Mouse (Mus musculus): ENCODE data around the gene Snrnp70. TPM values are rescaled to one million over a fixed set of nuclear protein-coding genes. Genes with fewer than 3 reads are reported as not detected.

The Snrnp70 gene
- polyA plus RNA-seq (2012; rRNA removed) (132 and 203 TPM in 2 replicates), polyA plus RNA-seq (2014; fragmentation: Nextera tagmentation; extraction: Ambion mirVana) (28.0 and 28.8 TPM in 2 replicates)

DNA sequence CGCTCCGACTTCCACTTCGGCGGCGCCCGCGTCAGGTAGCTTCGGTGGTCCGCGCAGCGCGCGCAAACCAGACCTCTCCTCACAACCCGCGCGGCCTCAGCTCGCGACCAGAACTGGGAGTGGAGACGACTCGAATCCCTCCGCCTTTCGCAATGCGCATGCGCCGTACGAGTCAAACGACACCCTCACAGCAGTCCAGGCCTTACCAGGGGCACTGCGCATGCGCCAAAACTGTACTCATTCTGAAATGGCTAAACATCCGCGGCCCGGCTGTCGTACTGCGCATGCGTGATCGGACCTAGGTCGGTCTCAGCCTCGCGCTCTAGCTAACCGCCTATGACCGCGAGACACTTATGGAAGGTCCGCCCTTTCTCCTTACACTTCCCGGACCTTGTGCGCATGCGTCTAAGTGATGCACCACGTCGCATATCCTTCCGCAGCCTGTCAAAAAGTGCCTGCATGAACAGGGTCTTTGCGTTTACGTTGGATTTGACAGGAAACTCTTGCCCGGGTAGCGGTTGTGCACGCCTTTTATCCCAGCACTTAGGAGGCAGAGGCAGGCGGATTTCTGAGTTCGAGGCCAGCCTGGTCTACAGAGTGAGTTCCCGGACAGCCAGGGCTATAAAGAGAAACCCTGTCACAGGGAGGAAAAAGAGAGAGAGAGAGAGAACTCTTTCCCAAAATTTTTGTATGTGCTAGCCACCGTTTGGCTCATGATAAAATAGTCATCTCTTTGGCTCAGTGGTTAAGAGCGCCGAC is at the start of gene Snrnp70:
TSS of gene Snrnp70 (minus strand) at position 165 of the 759 bp plus-strand sequence.
- Histone ChIP-seq H3K27me3 (ENCODE audit: control insufficient read depth, insufficient read depth, low read length) (no peaks in the 10 kb centered on the region), H3K4me3 (ENCODE audit: insufficient read depth in 1 of 2, low read depth in 2 of 2, low read length in 2 of 2) (peak within 1 kb of the TSS; percentile 92 to 96), H3K36me3 (replicated peaks; ENCODE audit: control insufficient read depth, insufficient read depth, low read depth) (peaks cover 35% of the 10 kb centered on the region), H3K4me2 (ENCODE audit: low read depth) (peak within 1 kb of the TSS; percentile 99), H3K9ac (replicated peaks) (peak within 1 kb of the TSS; percentile 97), H3K4me1 (replicated peaks; ENCODE audit: control insufficient read depth in 2 of 2, insufficient read depth in 2 of 2, low read length in 1 of 2) (peaks cover 15 to 17% of the 10 kb centered on the region in 2 experiments), H3K27ac (peak within 1 kb of the TSS; percentile 93), H3K9me3 (ENCODE audit: control insufficient read depth, low read length) (no peaks in the 10 kb centered on the region)
- ATAC-seq (ENCODE audit: insufficient read depth) = peak; percentile 95
- DNase-seq (ENCODE audit: low read depth in 3 of 3, low spot score in 3 of 3) = peak; percentile 100
- TF ChIP-seq EP300 (IDR thresholded peaks at IDR 0.05; ENCODE audit: low read depth) (peak; percentile 28; the same call in 1 of the 2 replicates), CTCF (IDR thresholded peaks at IDR 0.05; ENCODE audit: low read depth) (peak; percentile 0; the same call in 1 of the 2 replicates)
- under 1% methylated on average over 60 of the region's 60 CpGs for WGBS (ENCODE audit: insufficient replicate concordance)

DNA sequence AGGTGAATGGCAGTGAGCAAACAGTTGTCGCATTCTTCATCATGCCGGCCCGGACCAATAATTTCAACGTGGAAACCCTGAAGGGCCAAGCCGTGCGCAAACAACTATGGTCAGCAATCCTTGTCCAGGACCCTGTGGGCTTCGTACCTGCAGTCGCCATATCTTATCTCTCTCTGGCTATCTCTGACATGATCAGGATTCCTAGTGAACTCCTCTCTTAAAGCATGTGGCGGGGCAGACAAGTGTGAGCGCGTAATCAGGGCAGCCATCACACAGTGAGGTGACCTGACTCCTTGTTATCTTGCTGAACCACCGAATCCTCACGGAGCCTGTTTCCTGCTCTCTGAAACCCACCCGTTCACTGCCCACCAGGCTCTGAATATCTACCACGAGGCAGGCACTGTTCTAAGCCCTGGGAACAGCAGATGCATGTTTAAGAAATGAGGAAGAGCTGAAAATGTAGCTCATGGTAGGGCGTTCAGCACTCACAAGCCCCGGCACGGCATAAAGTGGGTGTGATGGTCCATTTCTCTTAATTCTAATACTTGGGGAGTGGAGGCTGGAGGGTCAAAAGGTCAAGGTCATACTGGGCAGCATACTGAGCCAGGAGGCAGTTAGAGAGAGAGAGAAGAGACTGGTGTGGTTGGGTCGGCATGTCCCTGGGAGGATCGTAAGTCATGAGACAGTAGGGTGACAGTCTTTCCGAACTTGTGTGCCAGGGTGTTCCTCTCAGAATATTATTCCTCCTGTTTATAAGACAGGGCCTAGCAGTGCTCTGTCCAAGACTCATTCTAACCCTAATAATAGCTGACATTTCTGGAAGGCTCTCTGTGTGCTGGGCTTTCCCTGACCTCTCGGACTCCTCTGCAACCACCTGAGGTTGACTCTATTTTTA is 48.2 kb upstream of the Snrnp70 start:
- Histone ChIP-seq H3K4me2 (ENCODE audit: low read depth) (no peak overlapping the region), H3K9me3 (ENCODE audit: control insufficient read depth, low read length) (no peaks in the 10 kb centered on the region), H3K27ac (no peak overlapping the region), H3K4me3 (ENCODE audit: insufficient read depth in 1 of 2, low read depth in 2 of 2, low read length in 2 of 2) (no peak overlapping the region), H3K4me1 (replicated peaks; ENCODE audit: control insufficient read depth in 2 of 2, insufficient read depth in 2 of 2, low read length in 1 of 2) (peaks cover 0 to 11% of the 10 kb centered on the region in 2 experiments; a peak in 2 of 4 replicates), H3K9ac (replicated peaks) (no peak overlapping the region), H3K36me3 (replicated peaks; ENCODE audit: control insufficient read depth, insufficient read depth, low read depth) (no peaks in the 10 kb centered on the region), H3K27me3 (ENCODE audit: control insufficient read depth, insufficient read depth, low read length) (no peaks in the 10 kb centered on the region)
- 45% methylated on average over 22 of the region's 22 CpGs for WGBS (ENCODE audit: insufficient replicate concordance)
- TF ChIP-seq EP300 (IDR thresholded peaks at IDR 0.05; ENCODE audit: low read depth) (no peak), CTCF (IDR thresholded peaks at IDR 0.05; ENCODE audit: low read depth) (no peak)
- DNase-seq (ENCODE audit: low read depth in 3 of 3, low spot score in 3 of 3) (no peak), ATAC-seq (ENCODE audit: insufficient read depth) (no peak)

DNA sequence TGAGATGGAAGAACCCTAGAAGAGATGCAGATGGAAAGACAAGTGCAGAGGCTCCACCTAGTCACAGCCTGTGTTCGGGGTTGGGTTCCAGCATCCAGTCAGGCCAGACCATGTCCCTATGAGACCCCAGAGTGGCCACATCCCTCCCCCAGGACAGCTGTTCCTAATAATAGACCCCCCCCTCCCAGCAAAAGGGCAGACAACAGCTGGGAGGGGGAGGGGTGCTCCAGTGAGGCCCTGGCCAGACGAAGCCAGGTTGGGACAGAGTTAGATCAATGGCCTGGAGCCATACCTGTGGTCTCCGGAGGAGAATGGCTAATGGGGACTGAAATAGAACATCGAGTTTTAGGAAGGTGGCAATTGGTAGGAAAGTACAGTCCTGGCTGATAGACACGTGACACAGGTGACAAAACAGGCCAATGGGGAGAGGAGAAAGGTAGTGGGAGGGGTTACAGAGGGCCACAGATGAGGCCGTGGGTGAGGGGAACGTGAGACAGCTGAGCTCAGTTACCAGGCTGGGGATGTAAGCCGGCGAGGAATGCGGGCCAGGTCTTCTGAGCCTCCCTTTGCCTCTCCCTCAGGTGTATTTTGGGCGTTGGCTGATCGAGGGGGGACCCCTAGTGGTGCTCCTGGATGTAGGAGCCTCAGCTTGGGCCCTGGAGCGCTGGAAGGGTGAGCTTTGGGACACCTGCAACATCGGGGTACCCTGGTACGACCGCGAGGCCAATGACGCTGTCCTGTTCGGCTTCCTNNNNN is 42.2 kb upstream of the Snrnp70 start, which contains the start of gene Ruvbl2:
TSS of gene Ruvbl2 (minus strand) at position 576 of the 756 bp plus-strand sequence.
- H3K27ac ChIP-seq = no peak within 1 kb of the TSS

DNA sequence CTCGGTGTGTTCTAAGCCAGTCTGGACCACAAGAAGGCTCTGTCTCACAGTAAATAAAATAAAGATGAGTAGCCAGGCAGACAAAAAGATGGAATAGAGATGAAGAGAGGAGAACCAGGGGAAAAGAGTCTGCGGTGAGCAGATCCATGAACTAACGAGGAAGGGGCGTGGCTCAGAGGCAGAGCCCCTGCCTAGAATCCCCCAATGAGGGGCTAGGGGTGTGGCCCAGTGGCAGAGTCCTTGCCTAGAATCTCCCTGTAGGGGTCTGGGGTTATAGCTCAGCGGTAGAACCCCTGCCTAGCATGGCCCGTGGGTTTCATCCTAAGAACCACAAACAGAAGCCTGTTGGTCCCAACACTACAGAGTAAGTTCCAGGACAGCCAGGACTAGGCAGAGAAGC is 41.5 kb upstream of the Snrnp70 start:
- Histone ChIP-seq H3K4me3 (ENCODE audit: insufficient read depth in 1 of 2, low read depth in 2 of 2, low read length in 2 of 2) (no peak overlapping the region), H3K4me2 (ENCODE audit: low read depth) (no peak overlapping the region), H3K36me3 (replicated peaks; ENCODE audit: control insufficient read depth, insufficient read depth, low read depth) (no peaks in the 10 kb centered on the region), H3K9ac (replicated peaks) (no peak overlapping the region), H3K4me1 (replicated peaks; ENCODE audit: control insufficient read depth in 2 of 2, insufficient read depth in 2 of 2, low read length in 1 of 2) (peaks cover 0 to 14% of the 10 kb centered on the region in 2 experiments; a peak in 2 of 4 replicates), H3K27ac (no peak overlapping the region), H3K27me3 (ENCODE audit: control insufficient read depth, insufficient read depth, low read length) (no peaks in the 10 kb centered on the region), H3K9me3 (ENCODE audit: control insufficient read depth, low read length) (no peaks in the 10 kb centered on the region)
- ATAC-seq (ENCODE audit: insufficient read depth) = no peak
- no peak for DNase-seq (ENCODE audit: low read depth in 3 of 3, low spot score in 3 of 3)
- TF ChIP-seq CTCF (IDR thresholded peaks at IDR 0.05; ENCODE audit: low read depth) = no peak
- TF ChIP-seq EP300 (IDR thresholded peaks at IDR 0.05; ENCODE audit: low read depth) = no peak
- 45% methylated on average over 6 of the region's 6 CpGs for WGBS (ENCODE audit: insufficient replicate concordance)

More for the DNA sequence above, 42.2 kb upstream of the Snrnp70 start, which contains the start of gene Ruvbl2:
- H3K4me3 ChIP-seq (ENCODE audit: insufficient read depth in 1 of 2, low read depth in 2 of 2, low read length in 2 of 2) = no peak within 1 kb of the TSS
- H3K27me3 ChIP-seq (ENCODE audit: control insufficient read depth, insufficient read depth, low read length) = no peaks in the 10 kb centered on the region
- H3K4me2 ChIP-seq (ENCODE audit: low read depth) = no peak within 1 kb of the TSS
- ATAC-seq (ENCODE audit: insufficient read depth) = no peak
- TF ChIP-seq EP300 (IDR thresholded peaks at IDR 0.05; ENCODE audit: low read depth) (no peak), CTCF (IDR thresholded peaks at IDR 0.05; ENCODE audit: low read depth) (peak; percentile 55)
- no peaks in the 10 kb centered on the region for H3K36me3 ChIP-seq (replicated peaks; ENCODE audit: control insufficient read depth, insufficient read depth, low read depth)
- WGBS (ENCODE audit: insufficient replicate concordance) = 45% methylated on average over 19 of the region's 19 CpGs
- DNase-seq (ENCODE audit: low read depth in 3 of 3, low spot score in 3 of 3) = no peak
- H3K9ac ChIP-seq (replicated peaks) = no peak within 1 kb of the TSS
- H3K9me3 ChIP-seq (ENCODE audit: control insufficient read depth, low read length) = no peaks in the 10 kb centered on the region
- peaks cover 0 to 13% of the 10 kb centered on the region in 2 experiments; a peak in 2 of 4 replicates for H3K4me1 ChIP-seq (replicated peaks; ENCODE audit: control insufficient read depth in 2 of 2, insufficient read depth in 2 of 2, low read length in 1 of 2)

All from liver, embryonic 14.5 days (tissue).